Mouse (Mus musculus): ENCODE measurements around the gene Cdyl. TPM values are rescaled to one million over a fixed set of nuclear protein-coding genes. Genes with fewer than 3 reads are reported as not detected.

Cdyl gene
- polyA plus RNA-seq, 1 experiment from 2014 or later, result 11.4 TPM

DNA sequence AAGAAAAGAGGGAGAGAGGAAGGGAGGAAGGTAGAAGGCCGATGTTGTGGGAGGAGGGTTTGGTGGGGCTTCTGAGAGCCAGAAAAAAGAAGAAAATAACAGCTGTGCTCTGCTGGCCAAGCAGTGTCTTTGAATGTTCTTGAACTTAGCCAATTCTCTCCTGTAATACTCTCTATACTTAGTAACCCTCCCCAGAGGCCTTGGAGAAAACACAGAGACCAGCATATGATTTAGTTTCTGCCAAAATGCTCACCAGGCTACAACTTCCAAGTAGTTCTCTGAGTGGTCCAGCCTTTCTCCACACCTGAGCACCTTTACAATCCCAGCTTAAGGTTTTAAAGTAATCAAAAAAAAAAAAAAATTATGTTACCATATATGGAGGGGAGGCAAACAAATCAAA is 218.6 kb downstream of the Cdyl start:
- H3K27ac ChIP-seq (ENCODE audit: low read length), result peak overlapping the region; percentile 33; the same call in 1 of the 2 replicates
- H3K4me2 ChIP-seq (replicated peaks; ENCODE audit: low read depth, low read length), result no peak overlapping the region
- H3K4me1 ChIP-seq (ENCODE audit: control insufficient read depth, insufficient read depth, low read length), result no peaks in the 10 kb centered on the region
- no peaks in the 10 kb centered on the region for H3K36me3 ChIP-seq (ENCODE audit: control insufficient read depth, insufficient read depth, low read length)
- H3K9me3 ChIP-seq (ENCODE audit: control insufficient read depth, low read depth, low read length), result no peaks in the 10 kb centered on the region
- no peak overlapping the region for H3K4me3 ChIP-seq (ENCODE audit: low read depth, low read length)
- no peak overlapping the region for H3K9ac ChIP-seq (replicated peaks; ENCODE audit: low read depth, low read length)
- no peaks in the 10 kb centered on the region for H3K27me3 ChIP-seq (ENCODE audit: control insufficient read depth, insufficient read depth, low read length)
- 57% methylated on average over 1 of the region's 1 CpGs for WGBS
- no peak for ATAC-seq (ENCODE audit: insufficient number of reproducible peaks, insufficient read depth, low FRiP score, low read depth)

DNA sequence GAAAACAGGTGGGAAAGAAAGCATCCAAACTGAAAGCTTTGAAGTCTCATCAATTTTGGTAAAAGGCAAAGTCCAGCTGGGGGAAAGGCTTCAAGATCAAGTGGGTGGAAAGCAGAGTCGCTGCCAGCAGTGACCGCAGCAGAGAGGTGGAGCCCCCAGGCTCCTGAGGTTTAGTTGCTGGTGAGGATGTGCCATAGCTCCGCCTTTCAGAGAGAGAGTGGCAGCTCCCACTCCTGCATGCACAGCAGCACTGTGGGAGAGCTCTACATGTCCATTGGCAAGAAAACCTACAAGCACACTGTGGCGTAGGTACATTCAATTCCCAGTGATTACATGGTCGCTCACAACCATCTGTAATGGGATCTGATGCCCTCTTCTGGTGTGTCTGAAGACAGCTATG is 219.4 kb downstream of the Cdyl start:
- Histone ChIP-seq H3K9me3 (ENCODE audit: control insufficient read depth, low read depth, low read length) (no peaks in the 10 kb centered on the region), H3K27ac (ENCODE audit: low read length) (no peak overlapping the region), H3K4me3 (ENCODE audit: low read depth, low read length) (no peak overlapping the region), H3K27me3 (ENCODE audit: control insufficient read depth, insufficient read depth, low read length) (no peaks in the 10 kb centered on the region), H3K4me2 (replicated peaks; ENCODE audit: low read depth, low read length) (no peak overlapping the region), H3K36me3 (ENCODE audit: control insufficient read depth, insufficient read depth, low read length) (no peaks in the 10 kb centered on the region), H3K4me1 (ENCODE audit: control insufficient read depth, insufficient read depth, low read length) (no peaks in the 10 kb centered on the region), H3K9ac (replicated peaks; ENCODE audit: low read depth, low read length) (no peak overlapping the region)
- ATAC-seq (ENCODE audit: insufficient number of reproducible peaks, insufficient read depth, low FRiP score, low read depth), result no peak
- WGBS, result 52% methylated on average over 5 of the region's 5 CpGs

DNA sequence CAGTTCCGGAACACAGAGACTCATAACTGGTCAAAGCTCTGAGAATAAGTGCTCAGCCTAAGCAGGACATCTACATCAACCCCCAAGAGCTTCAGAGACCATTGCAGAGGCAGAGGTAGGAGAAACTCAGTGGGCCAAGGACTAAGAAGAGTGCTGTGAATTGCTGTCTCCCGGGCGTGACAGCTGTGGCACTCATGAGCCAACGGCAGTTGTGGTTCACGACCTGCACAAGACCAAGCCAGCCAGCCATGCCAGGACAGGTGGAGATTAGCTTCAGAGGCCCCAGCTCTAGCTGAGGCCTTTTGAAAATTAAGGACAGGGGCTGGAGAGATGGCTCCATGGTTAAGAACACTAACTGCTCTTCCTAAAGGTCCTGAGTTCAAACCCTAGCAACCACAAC is 219.9 kb downstream of the Cdyl start:
- 82% methylated on average over 5 of the region's 5 CpGs for WGBS
- ATAC-seq (ENCODE audit: insufficient number of reproducible peaks, insufficient read depth, low FRiP score, low read depth), result no peak
- Histone ChIP-seq H3K4me3 (ENCODE audit: low read depth, low read length) (no peak overlapping the region), H3K9me3 (ENCODE audit: control insufficient read depth, low read depth, low read length) (no peaks in the 10 kb centered on the region), H3K27ac (ENCODE audit: low read length) (no peak overlapping the region), H3K27me3 (ENCODE audit: control insufficient read depth, insufficient read depth, low read length) (no peaks in the 10 kb centered on the region), H3K4me2 (replicated peaks; ENCODE audit: low read depth, low read length) (no peak overlapping the region), H3K36me3 (ENCODE audit: control insufficient read depth, insufficient read depth, low read length) (no peaks in the 10 kb centered on the region), H3K4me1 (ENCODE audit: control insufficient read depth, insufficient read depth, low read length) (no peaks in the 10 kb centered on the region), H3K9ac (replicated peaks; ENCODE audit: low read depth, low read length) (no peak overlapping the region)

DNA sequence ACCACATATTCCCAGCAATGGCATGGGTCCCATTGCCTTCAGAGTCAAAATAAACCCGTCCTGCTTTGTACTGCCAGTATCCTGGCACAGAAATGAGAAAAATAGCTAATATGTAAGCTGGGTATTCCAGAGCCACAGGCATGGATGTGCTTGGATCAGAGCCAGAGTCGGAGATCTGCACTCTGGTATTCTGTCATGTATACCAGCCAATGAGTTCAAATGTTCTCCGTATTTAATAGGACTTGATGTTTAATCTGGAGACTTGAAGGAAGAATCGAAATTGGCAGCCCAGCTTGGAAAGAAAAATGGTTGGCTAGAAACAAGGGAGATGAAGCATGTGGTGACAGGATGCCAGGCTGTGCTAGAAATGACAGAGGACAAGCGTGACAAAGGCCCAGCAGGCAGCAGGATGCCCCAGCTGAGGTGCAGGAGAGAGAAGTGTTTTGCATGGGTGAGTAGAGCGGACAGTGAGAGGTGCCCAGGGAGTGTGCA is 221.0 kb downstream of the Cdyl start:
- H3K27me3 ChIP-seq (ENCODE audit: control insufficient read depth, insufficient read depth, low read length), result no peaks in the 10 kb centered on the region
- ATAC-seq (ENCODE audit: insufficient number of reproducible peaks, insufficient read depth, low FRiP score, low read depth), result no peak
- H3K27ac ChIP-seq (ENCODE audit: low read length), result no peak overlapping the region
- WGBS, result 85% methylated on average over 6 of the region's 6 CpGs
- H3K9ac ChIP-seq (replicated peaks; ENCODE audit: low read depth, low read length), result no peak overlapping the region
- H3K4me2 ChIP-seq (replicated peaks; ENCODE audit: low read depth, low read length), result no peak overlapping the region
- no peaks in the 10 kb centered on the region for H3K9me3 ChIP-seq (ENCODE audit: control insufficient read depth, low read depth, low read length)
- no peak overlapping the region for H3K4me3 ChIP-seq (ENCODE audit: low read depth, low read length)
- no peaks in the 10 kb centered on the region for H3K4me1 ChIP-seq (ENCODE audit: control insufficient read depth, insufficient read depth, low read length)
- H3K36me3 ChIP-seq (ENCODE audit: control insufficient read depth, insufficient read depth, low read length), result no peaks in the 10 kb centered on the region

DNA sequence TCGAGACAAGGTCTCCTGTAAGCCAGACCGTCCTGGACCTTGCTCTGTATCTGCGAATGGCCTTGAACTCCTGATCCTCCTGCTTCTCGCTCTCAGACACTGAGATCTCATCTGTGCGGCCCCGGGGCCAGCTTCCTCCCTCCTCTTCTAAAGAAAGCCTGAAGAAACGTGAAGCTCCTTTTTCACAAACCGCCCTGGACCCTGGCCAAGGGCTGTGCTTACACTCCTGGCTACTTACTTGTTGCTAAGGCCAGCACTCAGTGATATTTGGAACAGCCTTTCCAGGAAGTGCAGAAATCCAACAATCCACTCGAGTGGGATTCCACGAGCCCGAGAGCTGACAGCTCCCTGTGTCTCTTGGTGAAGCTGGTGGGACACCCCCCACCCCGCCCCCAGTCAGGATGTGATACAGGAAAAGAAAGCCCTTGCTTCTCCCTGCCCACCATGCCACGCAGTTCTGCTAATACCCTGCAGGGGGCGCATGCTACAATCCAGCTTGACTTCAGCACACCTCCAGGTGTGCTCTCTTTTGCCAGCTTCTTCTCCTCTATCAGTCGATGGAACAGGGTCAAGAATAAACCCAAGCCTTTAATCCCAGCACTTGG is 226.6 kb downstream of the Cdyl start:
- H3K9me3 ChIP-seq (ENCODE audit: control insufficient read depth, low read depth, low read length), result no peaks in the 10 kb centered on the region
- no peak overlapping the region for H3K4me3 ChIP-seq (ENCODE audit: low read depth, low read length)
- H3K27ac ChIP-seq (ENCODE audit: low read length), result no peak overlapping the region
- no peak overlapping the region for H3K4me2 ChIP-seq (replicated peaks; ENCODE audit: low read depth, low read length)
- ATAC-seq (ENCODE audit: insufficient number of reproducible peaks, insufficient read depth, low FRiP score, low read depth), result no peak
- no peak overlapping the region for H3K9ac ChIP-seq (replicated peaks; ENCODE audit: low read depth, low read length)
- H3K27me3 ChIP-seq (ENCODE audit: control insufficient read depth, insufficient read depth, low read length), result no peaks in the 10 kb centered on the region
- H3K4me1 ChIP-seq (ENCODE audit: control insufficient read depth, insufficient read depth, low read length), result no peaks in the 10 kb centered on the region
- H3K36me3 ChIP-seq (ENCODE audit: control insufficient read depth, insufficient read depth, low read length), result no peaks in the 10 kb centered on the region
- 31% methylated on average over 15 of the region's 15 CpGs for WGBS

DNA sequence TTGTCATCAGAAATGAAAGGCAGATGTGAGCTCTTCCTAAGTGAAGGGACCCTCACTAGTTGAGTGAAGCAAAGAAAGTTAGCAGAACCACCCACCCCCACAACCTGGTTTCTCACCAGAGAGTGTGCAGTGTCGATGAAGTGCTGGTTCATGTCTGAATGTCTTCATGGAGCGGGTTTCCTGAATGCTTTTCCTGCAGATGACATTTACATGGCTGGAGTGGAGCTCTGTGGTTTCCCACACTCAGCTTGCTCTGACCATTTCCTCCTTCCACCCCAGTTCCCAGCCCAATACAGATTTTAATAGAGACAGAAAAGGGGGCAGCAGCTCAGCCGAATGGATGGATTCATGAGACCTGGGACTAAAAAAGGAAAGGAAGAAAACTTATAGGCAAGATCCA is 233.2 kb downstream of the Cdyl start:
- Histone ChIP-seq H3K27ac (ENCODE audit: low read length) (no peak overlapping the region), H3K4me3 (ENCODE audit: low read depth, low read length) (no peak overlapping the region), H3K9me3 (ENCODE audit: control insufficient read depth, low read depth, low read length) (no peaks in the 10 kb centered on the region), H3K4me1 (ENCODE audit: control insufficient read depth, insufficient read depth, low read length) (no peaks in the 10 kb centered on the region), H3K9ac (replicated peaks; ENCODE audit: low read depth, low read length) (no peak overlapping the region), H3K4me2 (replicated peaks; ENCODE audit: low read depth, low read length) (no peak overlapping the region), H3K27me3 (ENCODE audit: control insufficient read depth, insufficient read depth, low read length) (no peaks in the 10 kb centered on the region), H3K36me3 (ENCODE audit: control insufficient read depth, insufficient read depth, low read length) (no peaks in the 10 kb centered on the region)
- no peak for ATAC-seq (ENCODE audit: insufficient number of reproducible peaks, insufficient read depth, low FRiP score, low read depth)
- WGBS, result 80% methylated on average over 3 of the region's 3 CpGs

DNA sequence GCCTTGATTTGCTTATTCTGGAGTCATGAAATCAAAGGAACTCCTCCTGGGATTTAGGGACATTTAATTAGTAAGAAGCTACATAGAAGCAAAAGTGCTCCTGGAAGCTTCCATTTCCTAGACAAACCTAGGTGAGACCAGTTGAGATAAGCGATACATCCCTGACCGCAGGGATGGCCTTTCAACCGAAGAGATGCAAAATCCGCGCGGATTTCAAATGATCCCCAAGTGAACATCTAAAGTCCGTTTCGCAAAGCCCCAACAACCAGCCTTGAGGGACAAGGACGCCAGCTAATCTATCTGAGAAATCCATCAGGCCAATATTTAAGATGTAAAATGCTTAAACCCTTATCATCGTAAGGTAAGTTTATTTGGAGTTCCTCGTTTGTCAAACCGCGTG is 245.7 kb downstream of the Cdyl start:
- ATAC-seq (ENCODE audit: insufficient number of reproducible peaks, insufficient read depth, low FRiP score, low read depth), result no peak
- no peaks in the 10 kb centered on the region for H3K9me3 ChIP-seq (ENCODE audit: control insufficient read depth, low read depth, low read length)
- H3K27ac ChIP-seq (ENCODE audit: low read length), result no peak overlapping the region
- H3K9ac ChIP-seq (replicated peaks; ENCODE audit: low read depth, low read length), result peak overlapping the region; percentile 46
- no peaks in the 10 kb centered on the region for H3K27me3 ChIP-seq (ENCODE audit: control insufficient read depth, insufficient read depth, low read length)
- peak overlapping the region; percentile 72 for H3K4me2 ChIP-seq (replicated peaks; ENCODE audit: low read depth, low read length)
- H3K4me1 ChIP-seq (ENCODE audit: control insufficient read depth, insufficient read depth, low read length), result no peaks in the 10 kb centered on the region
- peak overlapping the region; percentile 64 for H3K4me3 ChIP-seq (ENCODE audit: low read depth, low read length)
- under 1% methylated on average over 13 of the region's 13 CpGs for WGBS
- H3K36me3 ChIP-seq (ENCODE audit: control insufficient read depth, insufficient read depth, low read length), result no peaks in the 10 kb centered on the region

DNA sequence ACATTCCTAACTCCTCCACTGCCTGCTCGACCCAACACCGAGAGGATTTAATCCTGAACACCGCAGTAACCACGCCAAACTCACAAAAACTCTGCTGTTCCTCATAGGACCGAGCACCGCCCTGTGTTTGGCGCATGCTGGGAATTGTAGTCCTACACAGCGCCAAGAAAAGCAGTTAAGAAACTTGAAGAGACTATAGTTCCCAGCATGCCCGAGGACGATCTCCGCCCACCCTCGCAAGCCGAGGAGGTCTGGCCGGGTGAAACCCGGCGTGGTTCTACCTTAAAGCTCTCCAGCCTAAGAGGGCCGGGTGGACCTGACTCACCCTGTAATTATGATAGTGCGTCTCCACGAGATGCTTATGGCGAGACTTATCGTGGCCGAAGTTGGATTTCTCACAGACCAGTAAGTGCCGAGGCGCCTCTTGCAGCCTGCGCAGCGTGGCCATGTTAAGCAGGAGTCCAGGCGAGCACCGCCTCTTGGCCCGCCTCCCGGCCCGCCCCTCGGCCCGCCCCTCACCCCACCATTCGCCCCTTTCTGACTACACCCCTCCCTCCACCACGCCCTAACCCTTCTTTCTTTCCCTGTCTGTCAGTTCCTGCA is 246.3 kb downstream of the Cdyl start, which contains the start of gene Rpp40:
Gene Rpp40 (minus strand): TSS at position 481 of the 603 bp plus-strand sequence.
- Histone ChIP-seq H3K4me3 (ENCODE audit: low read depth, low read length) (peak within 1 kb of the TSS; percentile 64), H3K9ac (replicated peaks; ENCODE audit: low read depth, low read length) (peak within 1 kb of the TSS; percentile 46), H3K36me3 (ENCODE audit: control insufficient read depth, insufficient read depth, low read length) (no peaks in the 10 kb centered on the region), H3K9me3 (ENCODE audit: control insufficient read depth, low read depth, low read length) (no peaks in the 10 kb centered on the region), H3K27ac (ENCODE audit: low read length) (no peak within 1 kb of the TSS), H3K27me3 (ENCODE audit: control insufficient read depth, insufficient read depth, low read length) (no peaks in the 10 kb centered on the region), H3K4me2 (replicated peaks; ENCODE audit: low read depth, low read length) (peak within 1 kb of the TSS; percentile 72), H3K4me1 (ENCODE audit: control insufficient read depth, insufficient read depth, low read length) (no peaks in the 10 kb centered on the region)
- ATAC-seq (ENCODE audit: insufficient number of reproducible peaks, insufficient read depth, low FRiP score, low read depth), result peak; percentile 100
- under 1% methylated on average over 35 of the region's 35 CpGs for WGBS

All from stomach, embryonic 14.5 days (tissue).